Mouse (Mus musculus): ENCODE results near the gene Aqp12.

- TF ChIP-seq CTCF (IDR thresholded peaks at IDR 0.05; ENCODE audit: low read depth, low read length) = no peak
- no peak for TF ChIP-seq POLR2A (IDR thresholded peaks at IDR 0.05; ENCODE audit: extremely low read depth, insufficient read depth, low read length)
Measured at GRCm38 (mm10) chr1:92992214-92992855, 13.8 kb upstream of the Aqp12 start.

Measured in liver, adult 2 months (tissue).